Mouse (Mus musculus) midbrain, postnatal 0 days (tissue): ENCODE measurements at regions not wholly inside any gene's neighbourhood (a gene's known extent, or its start where the extent isn't known, plus 50 kb on each side); places are given as distances from the start of the nearest gene placed in this dataset.

Source experiments
- ATAC-seq: fragments of 200-750 bp; cut with Nextera tagmentation; 2 replicates; pipeline ENCODE4 v1.8.0; 2017; ENCODE audit warnings: moderate number of reproducible peaks, mild to moderate bottlenecking, moderate TSS enrichment, moderate library complexity; ENCODE audit not compliant: low FRiP score
- DNase-seq: peaks from one replicate; pipeline ENCODE4 v3.0.0-alpha.2; 2015; ENCODE audit warnings: low spot score
- H3K27ac ChIP-seq: fragments of 300-500 bp; sonication (generic); 2 replicates; pipeline ENCODE4 v1.5.1; 2014; ENCODE audit warnings: low read depth, mild to moderate bottlenecking, low read length, mixed read lengths
- H3K27me3 ChIP-seq: fragments of 300-500 bp; sonication (generic); 2 replicates; pipeline ENCODE4 v1.6.1; 2014; ENCODE audit warnings: low read length, control low read depth, mixed read lengths; ENCODE audit not compliant: insufficient read depth
- H3K36me3 ChIP-seq: fragments of 300-500 bp; sonication (generic); 2 replicates; pipeline ENCODE4 v1.6.1; 2014; ENCODE audit warnings: low read length, control low read depth, mixed read lengths; ENCODE audit not compliant: insufficient read depth
- H3K4me1 ChIP-seq: fragments of 300-500 bp; sonication (generic); 2 replicates; pipeline ENCODE4 v1.6.1; 2014; ENCODE audit warnings: mild to moderate bottlenecking, control low read depth, antibody characterized with exemption, low read length, mixed read lengths; ENCODE audit not compliant: insufficient read depth
- H3K4me2 ChIP-seq: fragments of 300-500 bp; sonication (generic); 2 replicates; pipeline ENCODE4 v1.6.1; 2014; ENCODE audit warnings: low read depth, mild to moderate bottlenecking, low read length, mixed read lengths; ENCODE audit not compliant: poor library complexity, severe bottlenecking
- H3K4me3 ChIP-seq: fragments of 300-500 bp; sonication (generic); 2 replicates; pipeline ENCODE4 v1.5.1; 2014; ENCODE audit warnings: low read depth, mild to moderate bottlenecking, low read length, moderate library complexity
- H3K9ac ChIP-seq: fragments of 300-500 bp; sonication (generic); replicated peaks from 2 replicates; pipeline ENCODE4 v1.6.1; 2014; ENCODE audit warnings: mild to moderate bottlenecking, low read length, moderate library complexity, mixed read lengths; ENCODE audit not compliant: poor library complexity, severe bottlenecking
- H3K9me3 ChIP-seq: fragments of 300-500 bp; sonication (generic); 2 replicates; pipeline ENCODE4 v1.6.1; 2016; ENCODE audit warnings: low read length, control low read depth
- CTCF ChIP-seq: IDR thresholded peaks from 2 replicates; pipeline ENCODE4 v1.5.1; 2016; ENCODE audit warnings: antibody characterized with exemption, mild to moderate bottlenecking
- WGBS: fragments of 180-500 bp; shearing (Covaris S2); extraction: QIAGEN DNeasy Blood & Tissue Kit; methylation state at CpG from one replicate; pipeline ENCODE4 v1.1.7; 2014; 5-methylcytosine and 5-hydroxymethylcytosine counted together

GRCm38 (mm10) chr17:50444023-50444389 is 65.2 kb upstream of the Plcl2 start:
- no peak for TF ChIP-seq CTCF
- ATAC-seq (no peak), DNase-seq (no peak)
- WGBS = 73% methylated on average over 1 of the region's 1 CpGs
- no peak overlapping the region for H3K4me2 ChIP-seq
- no peak overlapping the region for H3K27ac ChIP-seq
- H3K36me3 ChIP-seq = no peaks in the 10 kb centered on the region
- no peaks in the 10 kb centered on the region for H3K4me1 ChIP-seq
- H3K9me3 ChIP-seq = no peaks in the 10 kb centered on the region
- no peak overlapping the region for H3K4me3 ChIP-seq
- H3K27me3 ChIP-seq = no peaks in the 10 kb centered on the region
- H3K9ac ChIP-seq = no peak overlapping the region

GRCm38 (mm10) chr17:50448693-50449092 is 60.5 kb upstream of the Plcl2 start:
- Histone ChIP-seq H3K36me3 (no peaks in the 10 kb centered on the region), H3K27me3 (no peaks in the 10 kb centered on the region), H3K4me1 (no peaks in the 10 kb centered on the region), H3K27ac (no peak overlapping the region), H3K4me2 (no peak overlapping the region), H3K4me3 (no peak overlapping the region), H3K9ac (no peak overlapping the region), H3K9me3 (no peaks in the 10 kb centered on the region)
- ATAC-seq (no peak), DNase-seq (no peak)
- WGBS = 83% methylated on average over 6 of the region's 6 CpGs
- TF ChIP-seq CTCF = no peak

GRCm38 (mm10) chr17:50451606-50452005 is 57.6 kb upstream of the Plcl2 start:
- no peak for ATAC-seq
- Histone ChIP-seq H3K9ac (no peak overlapping the region), H3K36me3 (no peaks in the 10 kb centered on the region), H3K4me3 (no peak overlapping the region), H3K4me1 (no peaks in the 10 kb centered on the region), H3K27me3 (no peaks in the 10 kb centered on the region), H3K9me3 (no peaks in the 10 kb centered on the region), H3K4me2 (no peak overlapping the region), H3K27ac (no peak overlapping the region)
- DNase-seq = no peak
- WGBS = 76% methylated on average over 3 of the region's 3 CpGs
- TF ChIP-seq CTCF = no peak

- H3K4me3 ChIP-seq = no peak overlapping the region
- ATAC-seq = no peak
- H3K36me3 ChIP-seq = no peaks in the 10 kb centered on the region
- H3K4me2 ChIP-seq = no peak overlapping the region
- H3K27ac ChIP-seq = no peak overlapping the region
- H3K27me3 ChIP-seq = no peaks in the 10 kb centered on the region
- no peak for TF ChIP-seq CTCF
- no peaks in the 10 kb centered on the region for H3K9me3 ChIP-seq
- no peak overlapping the region for H3K9ac ChIP-seq
- DNase-seq = no peak
- H3K4me1 ChIP-seq = no peaks in the 10 kb centered on the region
Observed at GRCm38 (mm10) chr17:50453524-50453923, 55.7 kb upstream of the Plcl2 start.

GRCm38 (mm10) chr17:50453956-50454355 is 55.2 kb upstream of the Plcl2 start:
- no peak for ATAC-seq
- no peaks in the 10 kb centered on the region for H3K27me3 ChIP-seq
- DNase-seq = no peak

GRCm38 (mm10) chr17:50454917-50455316 is 54.3 kb upstream of the Plcl2 start:
- no peak for TF ChIP-seq CTCF
- WGBS = 88% methylated on average over 5 of the region's 5 CpGs
- no peak overlapping the region for H3K9ac ChIP-seq

More at GRCm38 (mm10) chr17:50453956-50454355, 55.2 kb upstream of the Plcl2 start:
- H3K4me3 ChIP-seq = no peak overlapping the region
- 91% methylated on average over 5 of the region's 5 CpGs for WGBS
- H3K9ac ChIP-seq = no peak overlapping the region
- no peaks in the 10 kb centered on the region for H3K36me3 ChIP-seq
- no peak overlapping the region for H3K27ac ChIP-seq
- H3K4me1 ChIP-seq = no peaks in the 10 kb centered on the region
- no peak overlapping the region for H3K4me2 ChIP-seq
- no peak for TF ChIP-seq CTCF
- H3K9me3 ChIP-seq = no peaks in the 10 kb centered on the region

More at GRCm38 (mm10) chr17:50454917-50455316, 54.3 kb upstream of the Plcl2 start:
- Histone ChIP-seq H3K36me3 (no peaks in the 10 kb centered on the region), H3K27me3 (no peaks in the 10 kb centered on the region), H3K4me1 (no peaks in the 10 kb centered on the region), H3K9me3 (no peaks in the 10 kb centered on the region), H3K4me2 (no peak overlapping the region), H3K4me3 (no peak overlapping the region), H3K27ac (no peak overlapping the region)
- no peak for ATAC-seq
- DNase-seq = no peak
